Mouse (Mus musculus): ENCODE data around the gene Gan. TPM values are rescaled to one million over a fixed set of nuclear protein-coding genes. Genes with fewer than 3 reads are reported as not detected.

Gene Gan
- polyA plus RNA-seq, 1 experiment from 2014 or later: 2.3 TPM

GRCm38 (mm10) chr8:117199658-117200057, 41.7 kb downstream of the Gan start:
- no peak for DNase-seq (ENCODE audit: low spot score)

GRCm38 (mm10) chr8:117200346-117200745, 42.4 kb downstream of the Gan start:
- DNase-seq (ENCODE audit: low spot score): no peak

DNA sequence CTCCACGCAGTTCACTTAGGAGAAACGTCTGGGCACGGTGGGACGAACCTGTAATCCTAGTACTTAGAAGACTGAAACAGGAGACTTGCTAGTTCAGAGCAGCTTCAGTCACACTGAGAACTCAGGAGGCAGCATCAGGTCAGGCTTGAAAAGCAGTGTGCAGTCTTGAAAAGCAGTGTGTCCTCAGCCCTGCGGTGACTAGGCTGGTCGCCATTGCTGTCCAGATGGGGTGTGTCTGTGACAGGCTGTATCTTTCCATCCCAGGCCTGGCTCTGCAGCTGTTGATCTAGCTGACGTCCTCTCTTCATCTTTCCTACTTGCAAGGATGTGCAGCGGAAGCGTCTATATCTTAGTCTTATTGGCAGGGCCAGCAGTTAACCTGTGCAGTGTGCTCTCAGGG, 42.9 kb downstream of the Gan start:
- DNase-seq (ENCODE audit: low spot score): no peak

- no peak for DNase-seq (ENCODE audit: low spot score)
These were observed 43.5 kb downstream of the Gan start for GRCm38 (mm10) chr8:117201221-117202017.

DNA sequence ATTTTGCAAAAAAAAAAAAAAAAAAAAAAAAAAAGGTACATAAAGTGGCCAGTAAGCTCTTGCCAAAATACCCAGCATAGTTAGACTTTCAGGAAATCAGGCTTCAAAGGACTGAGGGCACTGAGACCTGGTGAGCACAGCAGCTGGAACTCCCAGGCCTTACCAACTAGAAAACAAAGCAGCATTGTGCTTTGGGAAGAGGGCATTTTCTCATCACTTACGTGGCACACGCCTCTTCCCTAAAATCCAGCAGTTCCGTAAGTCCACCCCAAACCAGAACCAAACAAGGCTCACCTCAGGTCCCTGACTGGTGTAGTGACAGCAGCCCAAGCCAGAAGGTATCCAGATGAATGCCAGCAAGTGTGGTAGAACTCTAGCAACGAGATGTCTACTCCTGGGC, 45.1 kb downstream of the Gan start:
- no peak for DNase-seq (ENCODE audit: low spot score)

- no peak for DNase-seq (ENCODE audit: low spot score)
These were observed 47.9 kb downstream of the Gan start for GRCm38 (mm10) chr8:117205884-117206283.

DNA sequence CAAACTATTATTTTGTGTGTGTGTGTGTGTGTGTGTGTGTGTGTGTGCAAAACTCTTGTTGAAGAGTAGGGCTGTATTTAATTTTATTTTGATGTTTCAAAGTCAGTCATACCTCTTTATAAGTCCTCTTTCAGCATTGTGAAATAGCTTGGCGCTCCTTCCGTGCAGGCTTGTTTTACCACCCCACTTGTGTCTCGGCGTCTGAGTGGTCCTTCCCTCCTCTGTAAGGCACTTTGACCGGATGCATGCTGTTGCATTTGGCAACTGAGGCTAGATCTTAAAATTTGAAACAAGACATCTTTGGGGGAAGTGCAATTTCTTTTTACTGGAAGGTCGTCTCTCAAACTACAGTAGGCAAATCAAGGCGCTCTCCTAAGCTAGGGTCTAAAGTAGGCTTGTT, 48.7 kb downstream of the Gan start:
- DNase-seq (ENCODE audit: low spot score): no peak

DNA sequence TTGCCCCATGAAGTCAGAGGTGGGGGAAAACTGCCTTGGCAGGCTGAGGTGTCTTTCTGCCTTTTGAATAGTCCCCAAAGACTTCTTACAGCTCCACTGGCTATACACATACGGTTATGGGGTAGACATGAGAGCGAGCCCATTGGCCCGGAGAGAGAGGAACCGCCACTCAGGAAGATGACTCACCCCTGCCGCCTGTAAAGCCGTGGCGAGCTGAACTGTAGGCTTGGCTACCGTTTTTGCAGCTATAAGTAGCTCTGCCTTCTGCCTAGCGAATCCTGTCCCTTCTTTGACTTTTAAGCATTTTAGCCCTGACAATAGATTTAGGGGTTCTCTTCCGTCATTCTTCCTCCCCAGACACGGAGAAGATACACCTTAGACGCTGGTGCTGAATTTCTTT, 51.2 kb downstream of the Gan start:
- DNase-seq (ENCODE audit: low spot score): no peak

DNA sequence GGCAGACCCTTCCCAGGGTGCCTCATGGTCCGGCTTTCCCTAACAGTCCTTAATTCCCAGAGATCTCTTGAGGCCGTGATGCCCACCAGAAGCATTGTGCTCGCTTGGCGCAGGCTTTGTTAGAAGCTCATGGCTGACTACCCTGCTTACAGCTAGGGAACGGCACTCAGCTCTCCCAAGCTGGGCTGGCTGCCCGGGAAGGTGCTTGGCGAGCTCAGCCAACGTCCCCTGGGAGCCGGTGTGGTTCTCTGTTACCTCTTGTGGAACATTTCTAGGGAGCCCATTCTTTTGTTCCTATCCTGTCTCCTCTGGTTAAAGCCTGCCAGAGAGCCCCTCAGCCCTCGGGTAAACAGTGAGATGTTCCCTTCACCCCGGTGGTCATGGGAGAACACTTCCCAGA, 54.2 kb downstream of the Gan start:
- no peak for DNase-seq (ENCODE audit: low spot score)

DNA sequence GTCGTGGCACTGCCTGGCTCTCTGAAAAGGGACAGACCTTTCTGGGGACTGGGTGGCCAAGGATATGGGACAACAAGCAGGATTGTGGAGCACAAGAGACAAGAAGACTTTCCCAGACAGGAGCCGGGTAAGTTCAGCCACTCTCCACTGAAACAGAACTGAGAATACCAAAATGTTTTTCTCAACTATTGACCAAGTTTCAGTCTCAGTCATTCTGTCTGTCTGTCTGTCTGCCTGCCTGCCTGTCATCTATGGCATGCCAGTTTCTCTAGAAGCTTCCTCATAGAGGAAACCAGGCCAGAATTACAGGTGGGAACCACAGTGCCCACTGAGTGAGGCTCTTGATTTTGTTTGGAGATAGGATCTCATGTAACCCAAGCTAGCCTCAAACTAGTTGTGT, 59.8 kb downstream of the Gan start:
- DNase-seq (ENCODE audit: low spot score): no peak

DNA sequence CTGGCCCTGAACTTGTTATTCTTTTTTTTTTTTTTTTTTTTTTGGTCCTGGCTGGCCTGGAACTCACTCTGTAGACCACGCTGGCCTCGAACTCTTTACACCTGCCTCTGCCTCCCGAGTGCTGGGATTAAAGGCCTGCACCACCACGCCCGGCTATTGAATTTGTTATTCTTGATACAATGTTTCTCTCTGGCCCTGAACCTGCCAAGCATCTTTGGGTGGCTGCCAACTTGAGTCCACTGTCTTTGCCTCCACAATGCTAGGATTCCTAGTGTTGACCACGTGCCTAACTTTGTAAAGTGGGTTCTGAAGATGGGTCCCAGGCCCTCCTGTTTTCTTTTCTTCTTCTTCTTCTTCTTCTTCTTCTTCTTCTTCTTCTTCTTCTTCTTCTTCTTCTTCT, 64.5 kb downstream of the Gan start:
- DNase-seq (ENCODE audit: low spot score): no peak

- peak; percentile 91 for DNase-seq (ENCODE audit: low spot score)
These were observed 66.7 kb downstream of the Gan start for GRCm38 (mm10) chr8:117224630-117225029.

GRCm38 (mm10) chr8:117226306-117226705, 68.4 kb downstream of the Gan start:
- no peak for DNase-seq (ENCODE audit: low spot score)

DNA sequence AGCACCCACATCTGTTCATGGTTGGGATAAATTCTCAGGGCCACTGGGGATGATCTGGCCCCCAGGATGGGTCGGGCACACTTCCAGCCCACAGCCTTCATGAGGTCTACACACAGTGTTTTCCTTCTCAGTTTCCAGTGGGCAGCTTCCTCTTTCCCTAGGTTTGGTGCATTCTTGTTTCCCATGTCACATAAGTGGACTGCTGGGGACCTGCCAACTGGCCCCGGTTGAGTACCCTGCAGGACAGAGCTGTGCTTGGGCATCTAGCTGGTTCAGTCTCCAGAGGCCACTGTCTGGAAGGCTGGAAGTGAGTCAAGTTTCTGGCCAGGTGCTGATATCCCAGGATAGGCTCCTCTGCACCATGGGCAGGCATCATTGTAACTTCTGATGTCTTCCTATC, 69.4 kb downstream of the Gan start:
- DNase-seq (ENCODE audit: low spot score): no peak

DNA sequence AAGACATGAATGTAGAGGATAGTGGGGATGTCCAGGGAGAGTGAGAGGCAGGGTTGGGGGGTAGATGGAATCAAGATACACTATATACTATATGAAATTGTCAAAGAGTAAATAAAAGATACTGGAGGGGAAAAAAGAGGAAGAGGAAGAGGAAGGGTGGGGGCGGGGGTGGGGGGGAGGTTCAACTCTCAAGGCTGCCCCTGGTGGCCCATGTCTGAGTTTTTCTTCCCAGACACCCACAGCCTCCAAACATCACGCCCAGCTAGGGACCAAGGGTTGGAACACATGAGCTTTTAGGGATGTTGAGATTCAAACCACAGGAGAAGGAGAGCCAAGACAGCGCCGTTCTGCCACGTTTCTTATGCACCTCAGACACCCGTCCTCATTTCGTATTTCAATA, 75.3 kb downstream of the Gan start:
- no peak for DNase-seq (ENCODE audit: low spot score)

GRCm38 (mm10) chr8:117236531-117236930, 78.6 kb downstream of the Gan start:
- DNase-seq (ENCODE audit: low spot score): no peak

DNA sequence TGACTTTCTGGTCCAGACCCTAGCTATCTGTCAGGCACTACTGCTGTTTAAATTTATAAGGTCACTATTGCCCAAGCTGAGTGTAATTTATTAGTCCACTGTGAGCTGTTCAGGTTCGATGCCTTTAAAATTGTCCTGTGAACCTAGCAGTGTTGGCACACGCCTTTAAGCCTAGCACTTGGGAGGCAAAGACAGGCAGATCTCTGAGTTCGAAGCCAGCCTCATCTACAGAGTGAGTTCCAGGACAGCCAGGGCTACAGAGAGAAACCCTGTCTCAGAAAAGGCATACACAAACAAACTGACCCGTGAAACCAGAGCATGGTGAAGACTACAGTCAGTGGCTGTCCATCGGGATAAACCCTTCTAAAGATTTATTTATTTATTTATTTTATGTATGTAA, 82.4 kb downstream of the Gan start:
- DNase-seq (ENCODE audit: low spot score): no peak

DNA sequence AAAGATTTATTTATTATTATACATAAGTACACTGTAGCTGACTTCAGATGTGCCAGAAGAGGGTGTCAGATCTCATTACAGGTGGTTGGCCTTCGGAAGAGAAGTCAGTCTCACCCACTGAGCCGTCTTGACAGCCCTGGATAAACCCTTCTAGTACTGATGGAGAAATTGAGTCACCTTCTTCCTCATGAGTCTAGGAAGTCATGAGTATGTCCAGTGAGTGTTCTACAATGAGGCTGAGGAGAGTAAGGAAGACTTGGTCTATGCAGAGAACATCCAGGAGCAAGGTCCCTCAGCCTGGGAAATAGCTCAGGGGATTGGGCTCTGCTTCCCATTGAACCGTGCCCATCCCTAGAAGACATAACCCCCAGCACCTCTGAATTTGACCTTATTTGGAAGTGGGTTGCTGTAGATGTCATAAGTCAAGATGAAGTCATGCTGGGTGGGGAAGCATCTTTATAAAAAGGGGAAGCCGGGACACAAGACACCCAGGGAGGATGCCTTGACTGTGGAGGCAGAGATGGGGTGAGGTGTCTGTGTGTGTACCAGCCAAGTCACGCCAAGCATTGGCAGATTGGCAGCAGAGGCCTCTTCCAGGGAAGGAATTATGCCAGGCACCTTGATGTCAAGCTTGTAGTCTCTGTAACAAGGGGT, 83.0 kb downstream of the Gan start:
- DNase-seq (ENCODE audit: low spot score): no peak

DNA sequence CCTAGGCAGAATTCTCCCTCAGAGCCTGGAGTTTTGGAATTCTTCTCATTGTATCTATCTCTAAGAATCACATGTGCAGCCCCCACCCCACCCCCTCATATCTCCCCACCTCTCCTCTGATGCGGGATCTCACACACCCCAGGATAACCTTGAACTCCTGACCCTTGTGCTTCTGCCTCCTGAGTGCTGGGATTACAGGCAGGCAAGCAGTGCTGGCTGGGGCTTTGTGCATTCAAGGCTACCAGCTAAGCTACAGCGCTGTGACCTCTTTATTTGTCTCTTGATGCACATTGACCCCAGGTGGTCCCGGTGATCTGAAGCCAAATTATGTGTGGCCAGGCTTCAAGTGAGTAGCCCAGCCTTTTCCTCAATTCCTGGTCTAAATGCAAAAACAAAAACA, 83.9 kb downstream of the Gan start:
- DNase-seq (ENCODE audit: low spot score): no peak

DNA sequence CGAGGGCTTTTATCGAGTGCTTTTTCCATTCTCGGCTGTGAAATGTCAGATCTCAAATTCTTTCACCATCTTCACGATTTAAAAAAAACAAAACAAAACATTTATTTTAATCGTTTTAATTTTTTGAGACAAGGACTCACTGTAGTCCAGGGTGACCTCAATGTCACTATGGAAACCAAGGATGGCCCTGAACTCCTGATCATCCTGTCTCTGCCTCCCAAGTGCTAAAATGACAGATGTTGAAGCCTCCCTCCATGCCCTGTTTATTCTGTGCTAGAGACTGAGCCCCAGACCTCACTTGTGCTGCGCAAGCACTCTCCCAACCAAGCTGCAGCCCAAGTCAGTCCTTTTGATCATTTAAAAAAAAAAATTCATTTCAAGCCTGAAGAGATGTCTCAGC, 84.4 kb downstream of the Gan start:
- DNase-seq (ENCODE audit: low spot score): no peak

DNA sequence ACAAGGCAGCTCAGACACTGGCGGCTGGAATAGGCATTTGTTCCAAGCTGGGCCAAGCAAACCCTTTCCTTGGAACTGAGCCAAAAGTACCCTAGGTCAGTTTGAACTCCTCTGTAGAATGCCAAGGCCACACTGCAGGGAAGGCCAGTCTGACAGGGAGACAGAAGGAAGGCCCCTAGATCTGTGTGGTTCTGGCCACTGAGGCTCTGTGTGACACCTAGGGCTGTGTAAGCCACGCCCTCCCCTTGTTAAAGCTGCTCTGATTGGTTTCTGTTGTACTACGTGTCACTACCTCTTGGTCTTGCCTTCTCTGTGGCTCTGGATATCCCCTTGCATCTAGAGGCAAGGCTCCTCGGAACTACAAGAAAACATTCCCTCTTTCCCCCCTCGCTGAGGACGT, 86.7 kb downstream of the Gan start:
- no peak for DNase-seq (ENCODE audit: low spot score)

DNA sequence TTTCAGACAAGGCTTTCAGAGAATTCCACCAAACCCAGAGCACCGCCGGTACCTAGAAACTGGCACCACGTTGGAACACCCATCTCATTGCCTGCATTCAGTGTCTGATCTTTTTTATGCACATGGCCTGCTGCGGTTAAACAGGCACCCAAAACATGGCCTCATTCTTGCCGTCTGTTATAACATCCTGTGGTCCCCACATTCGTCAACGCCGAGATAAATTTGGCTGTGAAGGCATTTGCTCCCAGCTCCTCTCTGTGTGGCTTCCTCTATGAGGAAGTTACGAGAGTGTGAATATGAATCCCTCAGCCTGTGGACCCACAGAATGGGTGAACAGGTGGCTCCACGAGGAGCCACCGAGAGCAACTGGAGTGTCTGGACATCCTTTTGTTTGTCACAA, 90.4 kb downstream of the Gan start:
- DNase-seq (ENCODE audit: low spot score): peak; percentile 64

GRCm38 (mm10) chr8:117251086-117251681, 93.2 kb downstream of the Gan start:
- no peak for DNase-seq (ENCODE audit: low spot score)
